Mouse (Mus musculus): ENCODE measurements around the gene Cdc42ep1. TPM values are rescaled to one million over a fixed set of nuclear protein-coding genes. Genes with fewer than 3 reads are reported as not detected.
"Not testable (repeated sequence)": the region's sequence is repeated elsewhere in the genome, so short reads cannot be mapped to it uniquely, and the experiment has no call there.

Cdc42ep1 gene
- total RNA-seq, 1 experiment from 2014 or later: 44.5 TPM

DNA sequence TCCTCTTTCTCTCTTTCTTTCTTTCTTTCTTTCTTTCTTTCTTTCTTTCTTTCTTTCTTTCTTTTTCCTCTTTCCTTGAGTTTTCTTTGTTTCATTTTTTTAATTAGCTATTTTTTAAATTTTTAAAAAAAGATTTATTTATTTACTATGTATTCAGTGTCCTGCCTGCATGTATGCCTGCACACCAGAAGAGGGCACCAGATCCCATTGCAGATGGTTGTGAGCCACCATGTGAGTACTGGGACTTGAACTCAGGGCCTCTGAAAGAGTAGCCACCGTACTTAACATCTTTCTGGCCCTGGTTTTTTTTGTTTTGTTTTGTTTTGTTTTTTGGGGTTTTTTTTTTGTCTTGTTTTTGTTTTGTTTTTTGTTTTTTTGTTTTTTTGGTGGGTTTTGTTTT is 12.8 kb upstream of the Cdc42ep1 start:
- no peak for DNase-seq

DNA sequence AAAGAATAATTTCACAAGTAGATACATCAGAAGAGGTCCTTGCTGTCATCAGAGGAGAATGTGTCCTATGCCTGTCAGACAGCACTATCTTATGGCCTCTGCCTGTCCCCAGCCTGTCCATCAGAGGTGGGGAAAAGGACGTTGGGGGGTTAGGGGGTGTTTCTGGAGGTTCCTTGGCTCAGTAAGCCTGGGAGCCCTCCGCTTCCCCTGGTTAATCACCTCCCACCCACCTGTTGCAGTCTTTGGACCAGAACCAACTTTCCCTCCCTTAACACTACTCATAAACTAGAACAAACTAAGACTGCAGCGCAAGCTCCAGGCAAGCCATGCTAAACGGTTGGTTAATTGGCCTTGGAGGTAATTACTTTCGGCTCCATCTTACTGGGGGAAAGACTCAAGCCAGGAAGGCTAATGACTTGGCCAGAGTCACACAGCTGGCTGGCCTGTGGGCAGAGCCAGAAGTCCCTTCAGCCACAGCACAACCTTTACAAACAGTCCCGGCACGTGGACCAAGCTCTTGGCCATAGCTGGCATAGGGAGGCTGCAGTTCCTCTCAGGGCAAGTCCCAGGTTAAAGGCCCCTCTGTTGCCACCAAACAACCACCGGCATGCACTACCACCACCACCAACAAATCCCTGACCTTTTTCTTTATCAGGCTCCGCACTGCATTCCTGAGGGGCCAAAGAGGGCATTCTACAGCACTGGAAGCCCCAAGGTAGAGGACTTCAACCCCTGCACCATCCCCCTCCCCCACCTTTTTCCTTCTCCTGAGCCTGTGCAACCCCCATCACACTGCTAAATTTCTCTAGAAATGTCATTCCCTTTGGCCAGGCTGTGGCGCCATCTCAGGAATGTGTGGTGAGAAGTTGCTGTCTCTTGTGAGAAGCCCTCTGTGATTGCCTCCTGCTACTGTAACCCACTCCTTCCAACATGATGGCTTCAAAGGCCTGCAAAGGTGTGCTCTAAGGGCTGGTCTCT is 11.4 kb upstream of the Cdc42ep1 start:
- DNase-seq: no peak

DNA sequence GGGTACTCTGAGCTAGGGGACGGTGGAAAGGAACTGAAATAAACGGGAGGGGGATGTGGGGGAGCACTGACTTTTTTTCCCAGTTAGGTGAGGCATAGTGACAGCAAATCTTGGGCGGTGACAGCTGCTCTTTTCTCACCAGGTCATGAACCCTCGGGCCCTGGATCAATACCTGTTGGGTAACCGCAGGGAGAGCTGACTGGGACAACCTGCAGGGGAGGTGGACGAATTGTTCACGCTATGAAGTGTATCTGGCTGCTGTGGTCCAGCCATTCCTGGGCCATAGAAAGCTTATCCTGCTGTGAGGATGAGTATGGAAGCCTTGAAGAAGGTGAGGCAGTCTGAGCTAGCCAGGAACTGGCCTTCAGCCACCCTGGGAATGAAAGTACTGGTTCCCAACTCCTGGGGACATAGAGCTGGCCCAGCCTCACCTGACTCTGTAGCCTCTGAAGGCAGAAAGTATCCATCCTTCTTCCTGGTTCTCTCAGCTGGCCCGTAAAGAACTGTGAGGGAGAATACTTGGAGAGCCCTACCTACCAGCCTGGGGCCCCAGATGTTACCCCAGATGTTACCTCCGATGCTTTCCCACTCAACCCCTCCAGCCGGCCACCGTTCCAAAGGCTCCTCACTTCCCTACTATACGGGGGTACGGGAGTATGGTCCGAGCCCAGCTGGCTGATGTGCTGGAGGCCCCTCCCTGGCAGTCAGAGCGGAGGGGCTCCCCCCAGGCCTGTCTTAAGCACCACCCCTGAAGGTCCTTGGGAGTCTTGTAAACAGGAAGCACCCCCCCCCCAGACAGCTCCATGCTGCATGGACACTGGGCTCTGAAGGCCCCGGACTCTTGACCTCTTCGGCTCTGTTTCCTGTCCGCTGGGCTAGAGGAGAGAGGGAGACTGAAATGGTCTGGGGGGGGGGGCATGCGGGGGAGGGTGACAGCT is 10.4 kb upstream of the Cdc42ep1 start:
- peak; percentile 68 for DNase-seq

DNA sequence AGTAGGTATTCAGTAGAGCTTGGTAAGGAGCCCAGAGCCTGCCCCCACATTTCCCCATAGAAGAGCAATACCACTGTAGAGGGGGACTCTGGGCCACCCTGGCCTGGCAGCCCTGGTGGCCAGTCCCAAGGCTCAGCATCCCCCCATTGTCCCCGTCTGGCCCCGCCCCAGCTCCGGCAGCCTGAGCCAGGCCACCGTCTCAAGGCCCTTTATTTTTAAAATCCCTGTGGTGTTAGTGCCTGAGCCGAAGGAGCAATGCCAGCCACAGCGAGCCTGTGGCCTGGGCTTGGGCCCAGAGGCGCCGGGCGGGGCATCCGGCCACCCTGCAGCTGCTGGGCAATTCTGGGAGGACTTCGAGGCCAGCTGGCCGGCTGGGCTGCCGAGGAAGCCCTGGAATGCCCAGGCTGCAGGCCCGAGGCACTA is 9.7 kb upstream of the Cdc42ep1 start:
- peak; percentile 93 for DNase-seq

DNA sequence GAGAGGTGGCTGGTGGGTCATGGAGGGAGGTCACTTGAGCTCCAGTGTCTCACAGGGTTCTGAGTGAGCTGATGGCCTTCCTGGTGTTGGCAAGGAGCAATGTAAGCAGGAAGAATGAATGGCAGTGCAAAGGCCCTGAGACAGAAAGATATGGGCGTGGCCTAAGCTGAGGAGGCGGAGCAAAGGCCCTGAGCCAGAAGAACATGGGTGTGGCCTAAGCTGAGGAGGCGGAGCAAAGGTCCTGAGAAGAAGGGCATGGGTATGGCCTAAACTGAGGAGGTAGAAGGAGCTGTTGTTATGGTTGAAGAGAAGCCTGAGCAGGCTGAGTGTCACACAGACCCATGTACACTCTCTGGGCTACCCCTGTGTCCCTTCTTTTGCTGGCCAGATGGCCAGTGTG is 8.8 kb upstream of the Cdc42ep1 start:
- DNase-seq: no peak

DNA sequence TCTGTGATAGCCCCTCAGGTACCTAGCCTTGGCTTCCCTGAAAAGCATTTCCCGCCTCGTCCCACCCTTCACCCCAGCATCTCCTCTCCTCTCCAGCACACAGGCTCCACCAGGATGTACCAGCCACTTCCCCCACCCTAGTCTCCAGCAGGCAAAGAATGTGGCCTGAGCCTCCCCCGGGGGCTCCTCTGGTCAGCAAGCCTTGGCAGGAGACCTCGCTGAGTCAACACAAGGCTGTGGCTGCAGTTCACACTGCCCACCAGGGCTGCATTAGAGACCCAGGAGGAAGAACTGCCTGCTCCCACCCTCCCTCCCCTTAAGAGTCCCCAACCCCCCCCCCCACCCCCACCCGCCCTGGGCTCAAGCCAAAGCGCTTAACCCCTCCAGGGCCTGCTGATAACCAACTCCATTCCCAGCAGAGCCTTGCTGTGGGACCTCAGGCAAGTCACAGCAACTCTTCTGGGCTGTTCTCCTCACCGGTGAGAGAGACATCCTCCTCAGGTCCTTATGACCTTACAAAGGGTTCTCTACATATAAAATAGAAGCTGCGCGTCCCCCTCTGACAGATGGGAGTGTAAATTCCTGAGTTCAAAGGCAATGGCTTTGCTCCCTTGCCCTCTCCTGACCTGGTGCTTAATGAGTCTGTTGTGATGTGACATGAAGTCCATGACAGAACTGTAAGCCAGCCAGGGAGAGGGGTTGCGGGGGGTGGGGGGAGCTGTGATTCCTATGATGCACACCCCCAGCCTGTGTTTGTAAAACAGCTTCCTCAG is 8.0 kb upstream of the Cdc42ep1 start:
- peak; percentile 70 for DNase-seq

DNA sequence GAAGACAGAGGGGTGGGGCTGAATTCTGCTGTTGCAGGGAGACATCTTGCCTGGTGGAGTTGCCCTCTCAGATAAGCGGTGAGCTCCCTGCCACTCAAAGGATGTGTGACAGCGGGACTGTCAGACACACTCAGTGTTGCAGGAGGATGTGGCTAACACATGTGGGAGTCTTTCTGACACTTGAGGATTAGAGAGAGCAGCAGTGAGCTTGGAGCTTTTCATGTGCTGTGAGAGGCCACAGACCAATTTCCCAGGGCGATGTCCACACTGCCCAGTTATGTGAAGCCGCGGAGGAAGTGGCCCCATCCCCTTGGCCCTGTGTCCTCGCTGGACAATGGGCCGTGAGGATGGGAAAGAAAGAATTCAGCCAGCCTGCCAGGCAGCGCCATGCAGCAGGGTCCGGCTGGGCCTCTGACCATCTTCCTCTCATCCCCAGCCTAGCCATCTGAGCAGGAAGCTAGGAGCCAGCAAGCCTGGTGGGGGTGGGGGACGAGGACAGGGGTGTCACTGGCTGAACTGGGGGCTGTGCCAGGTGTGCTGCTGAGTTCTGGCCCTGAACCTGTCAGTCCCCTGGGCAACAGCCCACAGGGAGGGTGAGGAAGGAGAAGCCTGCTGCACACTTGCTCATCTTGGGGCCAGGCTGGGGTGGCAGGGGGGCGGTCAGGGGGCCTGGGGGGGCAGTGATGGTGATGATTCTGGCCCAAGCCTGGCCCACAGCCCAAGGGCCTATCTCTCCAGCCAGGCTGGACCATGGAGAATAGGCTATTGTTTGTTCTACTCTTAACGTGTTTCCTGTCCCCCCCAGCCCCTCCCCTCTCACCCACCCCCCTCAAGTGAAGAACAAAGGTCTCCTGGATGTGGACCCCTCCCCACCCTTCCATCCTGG is 7.0 kb upstream of the Cdc42ep1 start:
- DNase-seq: peak; percentile 71

DNA sequence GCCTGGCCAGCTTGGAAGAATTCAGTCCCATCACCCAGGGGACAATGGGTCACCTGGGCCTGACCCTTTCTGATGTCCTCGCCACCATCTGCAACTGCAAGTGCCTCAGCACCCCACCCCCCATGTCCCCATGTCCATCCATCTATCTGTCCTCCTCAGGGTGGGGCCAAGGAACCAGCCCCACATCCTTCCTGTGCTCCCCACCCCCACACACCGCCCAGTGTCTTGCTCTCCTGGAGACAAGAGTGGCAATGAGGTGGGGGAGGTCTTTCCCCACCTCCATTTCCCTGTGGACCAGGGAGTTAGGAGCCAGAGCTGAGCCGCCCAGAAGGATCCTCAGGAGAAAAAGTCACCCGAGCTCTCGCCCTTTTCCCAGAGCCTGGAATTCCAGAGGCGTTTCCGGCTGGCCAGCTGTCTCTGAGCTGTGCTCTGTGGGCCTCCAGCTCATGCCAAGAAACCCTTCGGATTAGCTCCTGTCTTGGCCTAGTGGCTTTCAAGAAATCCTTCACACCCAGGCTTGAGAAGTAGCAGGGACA is 6.3 kb upstream of the Cdc42ep1 start:
- peak; percentile 74 for DNase-seq

DNA sequence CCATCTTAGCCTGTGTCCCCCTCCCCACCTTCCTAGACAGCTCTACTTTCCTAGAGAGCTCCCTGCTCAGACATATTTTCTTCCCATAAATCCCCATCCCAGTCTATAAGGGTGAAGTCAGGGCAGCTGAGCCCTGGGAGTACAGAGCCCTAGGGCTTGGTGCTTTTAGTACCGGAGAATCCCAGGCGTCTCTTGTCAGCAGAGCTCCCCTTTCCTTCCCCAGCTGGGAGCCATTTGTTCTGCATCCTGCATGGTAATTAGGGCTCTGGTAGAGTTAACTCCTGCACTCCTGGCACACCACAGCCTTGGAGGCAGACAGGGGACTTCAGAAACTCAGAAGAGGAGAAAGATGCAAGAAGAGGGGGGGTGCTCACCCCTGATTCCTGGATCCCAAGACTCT is 2.7 kb upstream of the Cdc42ep1 start:
- no peak for DNase-seq

DNA sequence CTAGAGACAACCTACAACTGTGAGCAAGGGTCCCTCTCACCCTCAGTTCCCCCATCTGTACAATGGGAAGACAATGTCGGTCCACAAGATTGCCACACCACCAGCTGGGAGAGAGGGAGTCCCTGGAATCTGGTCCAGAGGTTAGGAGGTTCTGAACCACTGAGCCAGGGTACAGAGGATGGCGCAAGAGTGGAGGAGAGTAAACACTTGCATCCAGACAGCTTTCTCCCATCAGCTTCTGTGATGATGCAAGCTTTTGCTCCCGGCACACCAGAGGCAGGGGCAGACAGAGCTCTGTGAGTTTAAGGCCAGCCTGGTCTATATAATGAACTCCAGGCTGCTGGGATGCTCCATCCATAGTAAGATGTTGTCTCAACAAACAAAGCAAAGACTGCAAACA is 2.2 kb upstream of the Cdc42ep1 start:
- peak; percentile 54 for DNase-seq

DNA sequence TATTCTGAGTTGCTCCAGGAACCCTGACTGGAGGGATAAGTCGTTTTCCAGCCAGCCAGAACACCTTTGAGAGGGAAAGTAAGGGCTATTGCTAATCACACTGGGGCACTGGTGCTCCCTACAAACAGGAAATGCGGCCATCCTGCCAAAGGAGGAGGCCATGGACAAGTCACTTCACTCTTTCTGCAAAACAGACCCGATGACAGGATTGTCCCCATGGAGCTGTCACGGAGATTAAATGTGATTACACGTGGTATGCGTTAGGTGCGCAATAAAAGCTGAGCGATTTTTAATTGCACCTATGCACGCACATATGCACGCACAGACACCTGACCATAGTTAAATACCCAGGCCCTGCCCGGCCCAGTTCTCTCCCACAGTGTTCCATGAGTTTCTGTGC is 1.7 kb upstream of the Cdc42ep1 start:
- DNase-seq: no peak

DNA sequence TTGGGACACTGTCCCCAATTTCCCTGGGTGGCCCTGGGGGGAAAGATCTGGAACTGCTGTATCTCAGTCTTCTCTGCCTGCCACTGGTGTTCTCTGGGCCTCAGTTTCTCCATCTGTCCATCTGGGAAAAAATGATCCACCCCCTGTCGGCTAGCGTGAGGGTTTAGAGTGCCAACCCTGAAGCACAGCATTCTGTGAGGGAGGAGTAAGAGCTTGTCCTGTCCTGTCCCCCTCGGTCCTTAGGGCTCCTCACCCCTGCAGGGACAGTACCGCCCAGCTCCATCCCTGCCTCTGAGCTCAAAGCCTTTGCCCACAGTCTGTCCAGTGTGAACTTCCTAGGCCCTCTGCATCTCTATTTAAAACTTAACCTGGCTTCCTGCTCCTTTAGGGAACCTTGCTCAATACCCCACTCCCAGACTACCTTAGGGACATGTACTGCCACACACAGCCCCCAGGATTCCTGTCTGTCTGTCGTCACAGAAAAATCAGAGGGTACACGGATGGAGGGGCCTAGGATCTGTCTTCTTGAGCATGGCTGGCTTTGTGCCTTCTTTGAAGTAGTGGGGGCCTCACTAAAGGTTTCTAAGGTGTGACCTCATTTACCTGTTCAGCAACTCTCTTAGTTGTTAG is 1.1 kb upstream of the Cdc42ep1 start:
- DNase-seq: no peak

DNA sequence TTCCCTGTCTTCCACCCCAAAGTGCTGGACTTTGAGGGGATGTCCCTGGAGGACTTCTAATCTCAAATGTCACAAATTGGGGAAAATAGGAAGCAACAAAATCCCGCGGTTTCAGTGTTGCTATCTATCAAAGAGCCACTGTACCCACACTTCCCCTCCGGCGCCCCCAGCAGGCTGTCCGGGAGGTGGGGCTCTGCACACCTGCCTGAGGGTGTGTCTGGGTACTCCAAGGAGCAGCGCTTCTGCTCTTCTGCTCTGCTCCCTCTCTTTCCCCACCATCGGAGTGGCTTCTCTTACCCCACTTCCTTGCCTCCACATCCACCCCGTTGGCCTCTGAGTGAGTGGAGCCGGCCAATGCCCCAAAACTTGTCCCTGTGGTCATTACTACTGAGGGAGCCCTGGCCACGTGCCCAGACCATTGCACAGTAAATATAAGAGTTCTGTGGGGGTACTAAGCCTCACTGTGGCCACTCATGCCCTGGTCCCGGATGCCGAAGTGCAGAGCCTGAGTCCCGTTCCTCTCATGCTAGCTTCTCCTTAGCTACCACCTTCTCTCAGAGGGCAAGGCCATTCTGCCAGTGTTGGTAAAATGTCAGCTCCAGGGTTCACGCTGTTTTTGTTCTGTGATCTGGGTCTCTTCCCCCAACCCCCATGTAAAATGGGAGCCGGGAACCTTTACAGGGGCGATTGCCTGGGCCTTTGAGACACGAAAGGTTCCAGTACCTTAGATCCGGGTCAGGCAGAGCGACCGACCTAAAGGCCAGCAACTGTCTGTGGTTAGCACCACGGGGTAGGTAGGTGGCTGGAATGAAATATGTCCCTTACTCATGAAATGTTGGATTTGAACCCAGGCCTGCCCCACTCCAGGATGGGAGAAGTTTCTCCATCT is 1.4 kb downstream of the Cdc42ep1 start:
- DNase-seq: peak; percentile 57

DNA sequence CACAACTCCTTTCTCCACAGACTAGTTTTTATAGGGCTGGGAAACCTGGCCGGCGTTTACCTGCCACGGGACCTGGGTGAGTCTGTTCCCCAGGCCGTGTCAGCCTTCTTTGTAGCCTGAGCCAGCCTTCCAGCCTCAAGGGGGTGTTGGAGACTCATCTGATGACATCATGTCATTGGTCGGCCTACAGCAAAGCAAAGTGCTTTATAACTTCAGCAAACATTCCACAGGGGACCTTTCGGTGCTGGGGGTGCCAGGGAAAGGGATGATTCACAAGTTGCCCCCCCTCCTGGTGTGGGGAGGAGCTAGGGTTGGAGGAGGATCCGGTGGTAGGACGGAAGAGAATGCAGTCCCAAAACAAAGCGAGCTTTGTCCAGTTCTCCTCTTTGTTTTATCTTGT is 2.4 kb downstream of the Cdc42ep1 start:
- peak; percentile 92 for DNase-seq

DNA sequence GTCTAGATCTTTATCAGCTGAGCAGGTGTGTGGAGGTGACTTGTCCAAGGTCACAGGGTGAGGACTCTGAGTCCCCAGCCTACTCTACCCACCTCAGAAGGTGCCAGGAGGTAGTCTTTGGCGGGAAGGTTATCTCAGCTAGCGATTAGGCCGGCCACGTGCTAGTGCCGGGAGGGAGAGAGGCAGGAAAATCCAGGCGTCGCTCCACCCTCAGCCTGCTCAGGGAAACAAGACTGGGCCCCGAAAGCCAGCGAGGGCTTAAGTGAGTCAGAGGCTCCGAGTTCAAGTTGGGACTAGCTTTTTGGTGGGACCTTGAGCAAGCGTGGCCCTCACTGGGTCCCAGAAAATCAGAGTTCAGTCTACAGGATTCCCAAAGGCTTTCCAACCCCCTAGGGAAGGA is 2.9 kb downstream of the Cdc42ep1 start:
- peak; percentile 56 for DNase-seq

DNA sequence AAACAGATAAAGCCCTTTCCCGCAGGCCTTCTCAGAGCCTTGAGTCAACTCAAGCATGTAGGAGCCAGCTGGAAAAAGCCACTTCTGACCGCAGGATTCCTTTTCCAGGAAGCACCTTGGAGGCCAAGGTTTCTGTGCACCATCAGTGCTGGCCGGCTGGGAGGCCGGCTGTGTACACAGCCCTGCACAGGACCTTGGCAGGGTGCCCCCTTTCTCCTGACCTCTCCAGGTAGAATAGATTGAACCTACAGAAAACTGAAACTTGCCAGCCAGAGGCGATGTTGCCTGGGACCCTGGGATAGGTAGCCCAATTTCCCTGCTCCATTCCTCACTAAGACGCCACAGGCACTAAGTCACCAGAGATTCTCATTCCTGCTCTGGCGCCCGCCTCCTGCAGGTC is 3.4 kb downstream of the Cdc42ep1 start:
- DNase-seq: peak; percentile 71

DNA sequence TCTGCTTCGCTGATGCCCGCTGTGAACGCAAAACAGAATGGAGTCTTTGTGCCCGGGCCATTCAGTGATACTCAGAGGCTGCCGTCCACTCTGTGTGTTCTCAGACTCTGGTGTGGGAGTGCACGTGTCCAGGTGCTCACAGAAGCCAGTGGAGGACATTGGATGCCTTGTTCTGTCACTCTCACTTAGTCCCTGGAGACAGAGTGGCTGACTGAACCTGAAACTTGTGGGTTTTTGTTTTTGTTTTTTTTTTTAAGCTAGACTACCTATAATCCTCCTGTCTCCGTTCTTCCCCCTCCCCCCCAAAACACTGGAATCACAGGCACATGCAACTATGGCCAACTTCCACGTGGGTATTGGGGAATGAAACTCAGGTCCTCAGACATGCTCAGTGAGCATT is 3.9 kb downstream of the Cdc42ep1 start:
- DNase-seq: no peak

DNA sequence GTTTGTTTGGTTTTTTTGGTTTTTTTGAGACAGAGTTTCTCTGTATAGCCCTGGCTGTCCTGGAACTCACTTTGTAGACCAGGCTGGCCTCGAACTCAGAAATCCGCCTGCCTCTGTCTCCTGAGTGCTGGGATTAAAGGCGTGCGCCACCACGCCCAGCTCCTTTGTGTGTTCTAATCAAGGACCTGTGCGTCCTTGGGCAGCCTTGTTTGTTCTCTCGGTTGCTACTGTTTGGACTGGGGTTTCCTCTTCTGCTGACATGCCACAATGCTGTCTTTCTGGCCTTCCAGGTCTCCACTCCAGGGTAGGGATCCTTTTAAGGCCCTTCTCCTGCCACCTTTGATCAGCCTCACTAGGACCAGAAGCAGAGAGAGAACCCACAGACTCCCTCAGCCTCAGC is 4.4 kb downstream of the Cdc42ep1 start:
- DNase-seq: not testable (repeated sequence)

DNA sequence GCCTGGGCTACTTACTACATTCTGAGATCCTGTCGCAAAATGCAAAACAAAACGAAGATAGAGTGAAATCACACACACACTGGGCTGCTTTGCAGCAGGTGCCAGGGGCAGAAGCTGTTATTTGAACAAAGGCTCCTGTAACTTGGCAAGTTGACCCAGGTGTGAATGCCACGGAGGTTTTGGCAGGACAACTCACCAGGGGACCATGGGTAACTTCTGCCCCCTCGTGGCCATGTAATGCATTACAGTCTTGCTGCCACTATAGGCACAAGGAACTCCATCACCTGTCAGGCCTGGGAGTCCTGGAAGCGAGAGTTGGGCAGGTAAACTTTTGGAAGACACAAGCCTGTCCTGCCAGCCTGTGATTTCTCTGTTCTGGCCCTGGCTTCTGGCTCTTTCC is 6.0 kb downstream of the Cdc42ep1 start:
- peak; percentile 93 for DNase-seq

All from adrenal gland, postnatal 14 days (tissue).